Mouse (Mus musculus) bone marrow macrophage, adult 2 months (primary cell): ENCODE results near the gene Aldh1l2.
"Not testable (repeated sequence)": the region's sequence is repeated elsewhere in the genome, so short reads cannot be mapped to it uniquely, and the experiment has no call there.

ENCODE experiments used
- CTCF ChIP-seq: IDR thresholded peaks from 2 replicates; pipeline ENCODE4 v1.5.1; 2012; ENCODE audit warnings: low read depth, mild to moderate bottlenecking, low read length, moderate library complexity
- POLR2A ChIP-seq: IDR thresholded peaks from 2 replicates; pipeline ENCODE4 v1.6.1; 2012; ENCODE audit warnings: mild to moderate bottlenecking, low read depth, low read length, borderline replicate concordance

DNA sequence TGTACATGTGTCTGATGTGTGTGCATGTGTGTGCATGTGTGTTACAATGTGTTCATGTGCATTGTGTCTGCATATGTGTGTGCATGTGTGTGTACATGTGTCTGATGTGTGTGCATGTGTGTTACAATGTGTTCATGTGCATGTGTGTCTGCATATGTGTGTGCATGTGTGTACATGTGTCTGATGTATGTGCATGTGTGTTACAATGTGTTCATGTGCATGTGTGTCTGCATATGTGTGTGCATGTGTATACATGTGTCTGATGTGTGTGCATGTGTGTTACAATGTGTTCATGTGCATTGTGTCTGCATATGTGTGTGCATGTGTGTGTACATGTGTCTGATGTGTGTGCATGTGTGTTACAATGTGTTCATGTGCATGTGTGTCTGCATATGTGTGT lies 9.7 kb downstream of the Aldh1l2 start:
- not testable (repeated sequence) for TF ChIP-seq POLR2A, CTCF
